13 mouse cellular contexts compared by ENCODE assay signal in the genomic region with DNA sequence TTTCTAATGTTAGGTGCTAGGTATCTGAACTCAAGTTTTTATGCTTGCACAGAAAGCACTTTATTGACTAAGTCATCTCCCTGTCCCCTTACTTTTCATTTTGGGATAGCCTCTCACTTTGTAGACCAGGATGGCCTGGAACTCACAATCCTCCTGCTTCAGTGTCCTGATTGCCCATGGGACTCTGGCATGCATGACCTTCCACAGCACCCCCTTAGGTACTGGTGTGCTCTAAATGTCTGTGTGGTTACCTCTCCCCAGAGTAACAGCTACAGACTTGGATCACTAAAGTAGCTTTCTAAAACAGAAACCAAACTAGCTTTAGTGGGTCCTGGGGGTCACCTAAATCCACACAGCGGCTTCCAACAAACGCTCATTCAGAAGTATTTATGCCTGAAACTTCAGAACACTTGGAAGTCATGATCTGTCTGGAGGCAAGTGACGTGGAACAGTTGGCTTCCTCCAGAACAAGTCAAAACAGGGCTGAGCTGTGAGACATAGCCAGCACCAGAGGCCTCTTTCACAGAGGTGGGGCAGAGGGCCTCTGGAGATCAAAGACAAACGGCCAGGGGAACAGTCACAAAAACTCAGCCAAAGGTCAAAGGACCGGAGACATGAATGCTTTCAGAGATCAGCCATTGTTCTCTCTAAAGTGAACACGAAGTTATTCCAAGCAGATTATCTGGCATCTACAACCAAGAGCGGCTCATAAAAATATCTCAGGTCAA.
DNase-seq lines count a peak whose midpoint lies in the region; ATAC-seq and TF ChIP-seq lines count a peak whose summit lies in the region.
"Had no signal": no experiment of that assay in that cellular context is flagged by ENCODE, and none has a peak within 500 bp of the region (broad histone marks: within the 10 kb centered on the region; RNA-seq: fewer than 3 reads in every experiment).

No protein-coding gene starts in this region.

- H3K27ac ChIP-seq in hindbrain, embryonic 10.5 days, result peak overlapping the region; percentile 72
- H3K27ac ChIP-seq in hindbrain, embryonic 12.5 days, result no peak overlapping the region
- H3K27ac ChIP-seq in lung, postnatal 0 days (ENCODE audit: low read length), result no peak overlapping the region
- H3K27ac ChIP-seq in intestine, embryonic 14.5 days (ENCODE audit: low read depth), result 0 out of 2 replicates have a peak overlapping the region, but pooled peaks have one; percentile 14
- 0 out of 2 replicates have a peak overlapping the region, but pooled peaks have one; percentile 17 for H3K27ac ChIP-seq in olfactory bulb, adult 2 months (ENCODE audit: insufficient read depth, low read depth, low read length)
- no peak overlapping the region for H3K27ac ChIP-seq in stomach, postnatal 0 days (replicated peaks)
- H3K27ac ChIP-seq: hindbrain, postnatal 0 days had no signal

- H3K9ac ChIP-seq in hindbrain, embryonic 12.5 days, result no peak overlapping the region
- H3K9ac ChIP-seq in lung, postnatal 0 days (replicated peaks; ENCODE audit: low read depth), result no peak overlapping the region
- H3K9ac ChIP-seq in intestine, embryonic 14.5 days (ENCODE audit: low read length), result no peak overlapping the region
- no peak overlapping the region for H3K9ac ChIP-seq in stomach, postnatal 0 days (ENCODE audit: low read length)

- no peak for TF ChIP-seq CTCF in lung, postnatal 0 days (IDR thresholded peaks at IDR 0.05)
- no peak for TF ChIP-seq CTCF in olfactory bulb, adult 2 months (IDR thresholded peaks at IDR 0.05; ENCODE audit: insufficient read depth, low read depth, low read length)
- no peak for TF ChIP-seq CTCF in stomach, postnatal 0 days (IDR thresholded peaks at IDR 0.05; ENCODE audit: low read depth)

- no peak overlapping the region for H3K4me2 ChIP-seq in hindbrain, embryonic 12.5 days (replicated peaks)
- no peak overlapping the region for H3K4me2 ChIP-seq in lung, postnatal 0 days (replicated peaks; ENCODE audit: low read depth, low read length)
- no peak overlapping the region for H3K4me2 ChIP-seq in intestine, embryonic 14.5 days (ENCODE audit: low read length)
- no peak overlapping the region for H3K4me2 ChIP-seq in stomach, postnatal 0 days (replicated peaks; ENCODE audit: low read depth)

- WGBS in hindbrain, embryonic 10.5 days, result 20% methylated on average over 7 of the region's 7 CpGs
- WGBS in hindbrain, embryonic 12.5 days, result 18% methylated on average over 7 of the region's 7 CpGs
- WGBS in lung, postnatal 0 days, result 33% methylated on average over 7 of the region's 7 CpGs
- 31% methylated on average over 7 of the region's 7 CpGs for WGBS in intestine, embryonic 14.5 days
- 59% methylated on average over 7 of the region's 7 CpGs for WGBS in olfactory bulb, adult 2 months
- 30% methylated on average over 7 of the region's 7 CpGs for WGBS in stomach, postnatal 0 days

- H3K9me3 ChIP-seq in hindbrain, embryonic 10.5 days, result no peaks in the 10 kb centered on the region
- no peaks in the 10 kb centered on the region for H3K9me3 ChIP-seq in hindbrain, embryonic 12.5 days (replicated peaks)
- H3K9me3 ChIP-seq in lung, postnatal 0 days (ENCODE audit: low read length), result no peaks in the 10 kb centered on the region
- H3K9me3 ChIP-seq in intestine, embryonic 14.5 days (ENCODE audit: control insufficient read depth, low read length), result no peaks in the 10 kb centered on the region
- no peaks in the 10 kb centered on the region for H3K9me3 ChIP-seq in stomach, postnatal 0 days (ENCODE audit: control insufficient read depth, low read length)

- H3K36me3 ChIP-seq in hindbrain, embryonic 10.5 days, result no peaks in the 10 kb centered on the region
- H3K36me3 ChIP-seq in hindbrain, embryonic 12.5 days, result no peaks in the 10 kb centered on the region
- H3K36me3 ChIP-seq in lung, postnatal 0 days (ENCODE audit: insufficient read depth, low read length), result no peaks in the 10 kb centered on the region
- H3K36me3 ChIP-seq in intestine, embryonic 14.5 days (ENCODE audit: control insufficient read depth, insufficient read depth, low read length), result no peaks in the 10 kb centered on the region
- no peaks in the 10 kb centered on the region for H3K36me3 ChIP-seq in stomach, postnatal 0 days (ENCODE audit: control insufficient read depth, insufficient read depth, low read length)

- ATAC-seq in hindbrain, embryonic 12.5 days (ENCODE audit: low FRiP score), result no peak
- ATAC-seq in lung, postnatal 0 days, result no peak
- ATAC-seq in intestine, embryonic 14.5 days (replicated peaks; ENCODE audit: low FRiP score, low TSS enrichment, low read depth), result 0 out of 2 replicates have a peak, but pooled peaks have one; percentile 53
- no peak for ATAC-seq in stomach, postnatal 0 days (ENCODE audit: low FRiP score, low TSS enrichment)
- ATAC-seq: forebrain, embryonic 14.5 days; hindbrain, postnatal 0 days had no signal

- intact Hi-C loops in gastrocnemius, postnatal 36 days (cut with DNase I), result no loop called here

- no peak overlapping the region for H3K4me3 ChIP-seq in hindbrain, embryonic 10.5 days
- no peak overlapping the region for H3K4me3 ChIP-seq in hindbrain, embryonic 12.5 days
- no peak overlapping the region for H3K4me3 ChIP-seq in lung, postnatal 0 days (ENCODE audit: low read depth, low read length)
- H3K4me3 ChIP-seq in intestine, embryonic 14.5 days (ENCODE audit: low read depth, low read length), result no peak overlapping the region
- H3K4me3 ChIP-seq in olfactory bulb, adult 2 months (ENCODE audit: insufficient read depth, low read depth, low read length), result no peak overlapping the region
- no peak overlapping the region for H3K4me3 ChIP-seq in stomach, postnatal 0 days (ENCODE audit: low read depth, low read length)

- no peak for TF ChIP-seq EP300 in lung, postnatal 0 days (IDR thresholded peaks at IDR 0.05)
- no peak for TF ChIP-seq EP300 in stomach, postnatal 0 days (optimal IDR thresholded peaks at IDR 0.05)

- DNase-seq in hindbrain, embryonic 10.5 days (ENCODE audit: low spot score), result peak; percentile 43
- peak; percentile 6 for DNase-seq in lung, postnatal 0 days (ENCODE audit: low spot score)
- no peak for DNase-seq in lung, postnatal 14 days
- DNase-seq in intestine, embryonic 14.5 days (ENCODE audit: low spot score), result no peak
- no peak for DNase-seq in gastrocnemius, postnatal 36 days
- DNase-seq in stomach, postnatal 0 days (ENCODE audit: low spot score), result no peak
- DNase-seq: adrenal gland, postnatal 10 days; spleen, adult 18-20 months; thymus, adult 18-20 months had no signal

- no peak for TF ChIP-seq POLR2A in olfactory bulb, adult 2 months (IDR thresholded peaks at IDR 0.05; ENCODE audit: insufficient read depth, low read depth, low read length)

- H3K4me1 ChIP-seq in hindbrain, embryonic 10.5 days (replicated peaks), result peaks cover 16% of the 10 kb centered on the region
- H3K4me1 ChIP-seq in hindbrain, embryonic 12.5 days, result peaks cover 3% of the 10 kb centered on the region; the same call in 1 of the 2 replicates
- no peaks in the 10 kb centered on the region for H3K4me1 ChIP-seq in lung, postnatal 0 days (ENCODE audit: insufficient read depth, low read depth, low read length)
- H3K4me1 ChIP-seq in intestine, embryonic 14.5 days (replicated peaks; ENCODE audit: control insufficient read depth, insufficient read depth, low read length), result no peaks in the 10 kb centered on the region
- H3K4me1 ChIP-seq in olfactory bulb, adult 2 months (ENCODE audit: control insufficient read depth, insufficient read depth, low read length), result no peaks in the 10 kb centered on the region
- no peaks in the 10 kb centered on the region for H3K4me1 ChIP-seq in stomach, postnatal 0 days (replicated peaks; ENCODE audit: control insufficient read depth, insufficient read depth)

- no peaks in the 10 kb centered on the region for H3K27me3 ChIP-seq in hindbrain, embryonic 10.5 days (ENCODE audit: insufficient read depth, poor library complexity, severe bottlenecking)
- no peaks in the 10 kb centered on the region for H3K27me3 ChIP-seq in hindbrain, embryonic 12.5 days
- H3K27me3 ChIP-seq in lung, postnatal 0 days (replicated peaks; ENCODE audit: insufficient read depth, low read length), result no peaks in the 10 kb centered on the region
- H3K27me3 ChIP-seq in intestine, embryonic 14.5 days (replicated peaks; ENCODE audit: control insufficient read depth, insufficient read depth, low read length), result no peaks in the 10 kb centered on the region
- H3K27me3 ChIP-seq in stomach, postnatal 0 days (ENCODE audit: control insufficient read depth, insufficient read depth, low read length), result no peaks in the 10 kb centered on the region

Comparison
In these comparisons a context has a peak if more than half of its experiments do, and no peak if none do; other contexts are left out.
1. DNase-seq: peak in hindbrain, embryonic 10.5 days (single experiment) and lung, postnatal 0 days (single experiment); none in lung, postnatal 14 days (single experiment), intestine, embryonic 14.5 days (single experiment), gastrocnemius, postnatal 36 days (0 of 2) and stomach, postnatal 0 days (single experiment).
2. H3K27ac ChIP-seq: peak in hindbrain, embryonic 10.5 days (single experiment), intestine, embryonic 14.5 days (single experiment) and olfactory bulb, adult 2 months (single experiment); none in hindbrain, embryonic 12.5 days (single experiment), lung, postnatal 0 days (single experiment) and stomach, postnatal 0 days (single experiment).